Mouse (Mus musculus) layer of hippocampus, postnatal 10 days (tissue): ENCODE measurements at regions not wholly inside any gene's neighbourhood (a gene's known extent, or its start where the extent isn't known, plus 50 kb on each side); places are given as distances from the start of the nearest gene placed in this dataset.

Experiments used
- DNase-seq, 2 experiments: peaks; one replicate each; pipeline ENCODE4 v3.0.0; 2021; ENCODE audit warnings: low spot score in 2 of 2

GRCm38 (mm10) chr10:42131798-42132197 lies 113.6 kb upstream of the Armc2 start:
- DNase-seq = no peak

DNA sequence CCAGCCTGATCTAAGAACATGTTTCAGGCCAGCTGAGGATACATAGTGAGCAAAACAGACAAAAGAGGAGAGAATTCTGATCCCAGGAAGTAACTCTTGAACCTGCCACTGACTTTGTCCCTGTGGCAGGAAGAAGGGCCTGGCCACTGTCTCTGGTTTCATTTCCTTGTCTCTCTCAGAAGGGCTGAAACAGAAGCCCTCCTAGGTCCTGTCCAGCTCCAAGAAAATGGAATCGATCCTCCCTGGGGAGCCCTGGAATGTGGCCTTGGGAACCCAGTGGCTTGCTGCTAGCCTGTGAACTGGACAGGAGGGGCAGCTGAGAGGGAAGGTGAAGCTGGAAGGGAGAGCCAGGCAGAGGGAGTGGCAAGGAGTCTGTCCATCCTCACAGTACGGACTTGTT lies 113.1 kb upstream of the Armc2 start:
- no peak for DNase-seq

GRCm38 (mm10) chr10:42127865-42128419 lies 109.7 kb upstream of the Armc2 start:
- DNase-seq = no peak

- no peak for DNase-seq
These were observed 108.6 kb upstream of the Armc2 start for GRCm38 (mm10) chr10:42126816-42127215.

DNA sequence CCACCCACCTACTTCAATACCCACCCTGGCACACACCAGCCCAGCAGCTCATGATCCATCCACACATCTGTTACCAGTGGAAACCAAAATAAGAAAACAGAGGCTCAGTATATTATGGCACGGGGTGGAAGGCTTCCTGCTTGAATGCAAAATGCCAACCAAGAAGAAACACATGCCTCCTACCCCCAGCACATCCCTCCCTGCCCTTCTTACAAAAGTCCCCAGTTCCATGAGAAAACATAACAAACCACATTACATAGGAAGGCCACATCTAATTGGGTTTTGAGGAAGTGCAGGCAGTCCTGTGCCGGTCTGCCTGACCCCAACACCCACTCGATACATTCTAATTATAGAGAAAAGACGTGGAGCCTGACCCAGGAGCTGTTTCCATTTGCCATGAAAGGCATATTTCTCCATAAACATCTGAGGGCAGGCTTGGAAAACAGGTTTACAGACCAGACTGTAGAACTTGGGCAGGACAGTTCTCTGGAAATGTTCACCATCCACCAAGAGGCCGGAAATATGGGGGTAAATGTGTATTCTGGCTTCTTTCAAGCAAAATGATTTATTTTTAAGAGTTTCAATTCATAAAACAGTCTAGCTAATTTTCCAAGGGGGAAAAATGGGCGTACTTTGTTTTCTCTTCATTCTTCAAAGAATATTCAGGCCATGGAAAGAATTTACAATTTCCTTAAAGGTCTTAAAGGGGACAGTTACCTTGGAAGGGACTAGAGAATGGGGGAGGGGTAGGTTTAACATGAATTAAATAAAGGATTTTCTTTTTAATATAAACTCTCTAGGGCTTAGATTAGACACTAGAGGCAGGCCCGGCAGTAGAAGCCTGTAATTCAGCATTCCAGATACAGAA lies 104.8 kb upstream of the Armc2 start:
- DNase-seq = no peak

GRCm38 (mm10) chr10:42121984-42122383 lies 103.7 kb upstream of the Armc2 start:
- no peak for DNase-seq

DNA sequence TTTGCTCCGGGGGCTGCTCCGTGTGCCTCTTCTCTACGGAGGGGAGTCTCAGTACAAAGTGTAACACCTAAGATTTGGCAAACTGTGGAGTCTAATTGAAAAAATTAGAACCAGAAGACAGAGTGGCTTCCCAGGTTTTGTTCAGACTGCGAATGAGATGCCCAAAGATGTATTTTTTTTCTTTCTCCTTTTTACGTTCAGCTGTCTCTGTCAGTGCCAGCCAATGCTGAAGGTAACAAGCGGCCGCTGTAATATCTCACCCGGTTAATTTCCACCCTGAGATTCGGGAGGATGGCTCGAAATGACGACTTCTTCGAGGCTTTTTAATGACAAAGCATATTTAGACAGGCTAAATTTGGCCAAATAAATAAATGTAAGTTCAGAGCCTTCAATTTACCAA lies 101.1 kb upstream of the Armc2 start:
- no peak for DNase-seq

GRCm38 (mm10) chr10:42118361-42119188 lies 100.3 kb upstream of the Armc2 start:
- DNase-seq = peak; percentile 33 to 39

DNA sequence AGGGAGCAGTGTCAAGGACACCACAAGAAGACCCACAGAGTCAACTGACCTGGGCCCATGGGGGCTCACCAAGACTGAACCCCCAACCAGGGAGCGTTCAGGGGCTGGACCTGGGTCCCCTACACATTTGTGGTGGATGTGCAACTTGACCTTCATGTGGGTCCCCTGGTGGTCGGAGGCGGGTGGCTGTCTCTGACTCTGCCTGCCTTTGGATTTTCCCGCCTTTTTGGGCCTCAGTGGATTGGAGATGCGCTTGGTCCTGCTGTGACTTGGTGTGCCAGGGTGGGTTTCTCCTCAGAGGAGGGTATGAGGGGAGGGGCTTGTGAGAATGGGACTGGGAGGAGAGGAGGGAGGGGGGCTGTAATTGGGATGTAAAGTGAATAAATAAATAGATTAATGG lies 99.3 kb upstream of the Armc2 start:
- no peak for DNase-seq

- DNase-seq = no peak
These were observed 97.7 kb upstream of the Armc2 start for GRCm38 (mm10) chr10:42115920-42116298.

- no peak for DNase-seq
These were observed 97.1 kb upstream of the Armc2 start for GRCm38 (mm10) chr10:42115224-42115919.

DNA sequence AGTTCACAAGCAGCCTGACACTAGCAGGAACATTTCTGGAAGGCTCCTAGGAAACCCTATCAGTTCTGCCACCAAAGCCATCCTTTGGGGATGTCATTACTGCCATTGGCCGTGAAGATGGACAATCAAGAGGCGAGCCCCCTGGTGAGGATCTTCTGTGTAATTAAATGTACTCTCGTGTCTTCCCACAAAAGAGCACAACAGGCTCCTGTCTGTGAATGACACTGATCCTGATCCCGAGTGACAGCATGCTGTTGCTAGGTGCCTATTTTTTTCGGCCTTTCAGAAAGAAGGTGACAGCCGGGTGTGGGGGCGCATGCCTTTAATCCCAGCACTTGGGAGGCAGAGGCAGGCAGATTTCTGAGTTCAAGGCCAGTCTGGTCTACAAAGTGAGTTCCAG lies 92.5 kb upstream of the Armc2 start:
- DNase-seq = no peak

GRCm38 (mm10) chr10:42108294-42109014 lies 90.2 kb upstream of the Armc2 start:
- DNase-seq = no peak

DNA sequence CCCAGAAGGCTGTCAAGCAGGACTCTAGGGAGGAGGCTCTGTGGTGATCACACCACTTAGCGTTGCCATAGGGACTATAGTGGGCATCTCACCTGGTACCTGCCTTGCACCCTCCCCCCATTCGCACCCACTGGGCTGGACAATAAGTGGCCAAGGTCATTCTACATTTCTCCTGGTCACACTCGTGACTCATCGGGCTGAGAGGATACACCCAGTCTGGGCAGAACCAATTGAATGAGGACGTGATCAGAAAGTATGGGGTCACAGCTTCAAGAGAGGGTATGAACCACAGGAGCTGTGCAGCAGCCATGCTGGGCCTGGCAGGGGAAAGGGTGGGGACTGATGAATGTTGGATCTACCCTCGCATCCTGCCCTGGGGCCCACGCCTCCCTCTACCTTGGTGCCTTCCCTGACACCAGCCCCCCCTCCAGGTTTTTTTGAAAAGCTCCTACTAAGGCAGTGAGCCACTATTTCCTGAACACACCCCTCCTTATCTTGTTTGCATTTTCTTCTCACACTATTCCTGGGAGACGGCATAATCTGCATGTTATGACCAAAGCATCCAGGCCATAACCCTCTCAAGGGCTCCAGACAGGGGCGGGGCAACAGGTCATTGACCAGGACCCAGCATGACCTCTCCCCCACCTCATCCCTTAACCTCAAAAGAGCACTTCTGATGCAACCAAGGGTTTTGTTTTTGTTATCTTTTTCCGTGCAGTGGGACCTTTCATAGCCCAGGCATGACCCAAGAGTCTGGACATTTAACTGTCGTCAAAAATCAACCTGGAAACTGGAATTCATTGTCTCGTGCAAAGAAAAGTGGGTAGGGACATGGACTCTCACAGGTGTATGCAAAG lies 89.4 kb upstream of the Armc2 start:
- DNase-seq = no peak

GRCm38 (mm10) chr10:42106611-42107010 lies 88.4 kb upstream of the Armc2 start:
- DNase-seq = no peak

DNA sequence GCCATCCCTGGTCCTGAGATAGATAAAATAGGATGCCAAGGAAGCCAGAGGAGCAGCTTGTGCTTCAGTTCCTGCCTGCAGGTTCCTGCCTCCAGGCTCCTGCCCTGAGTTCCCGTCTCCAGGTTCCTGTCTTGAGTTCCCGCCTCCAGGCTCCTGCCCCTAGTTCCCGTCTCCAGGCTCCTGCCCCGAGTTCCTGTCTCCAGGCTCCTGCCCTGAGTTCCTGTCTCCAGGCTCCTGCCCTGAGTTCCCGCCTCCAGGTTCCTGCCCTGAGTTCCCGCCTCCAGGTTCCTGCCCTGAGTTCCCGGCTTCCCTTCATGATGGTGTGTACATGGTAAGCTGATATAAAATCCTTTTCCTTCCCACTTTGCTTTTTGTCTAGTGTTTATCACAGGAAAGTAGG lies 86.8 kb upstream of the Armc2 start:
- no peak for DNase-seq

GRCm38 (mm10) chr10:42102320-42102719 lies 84.1 kb upstream of the Armc2 start:
- no peak for DNase-seq

GRCm38 (mm10) chr10:42101096-42101495 lies 82.9 kb upstream of the Armc2 start:
- DNase-seq = no peak

DNA sequence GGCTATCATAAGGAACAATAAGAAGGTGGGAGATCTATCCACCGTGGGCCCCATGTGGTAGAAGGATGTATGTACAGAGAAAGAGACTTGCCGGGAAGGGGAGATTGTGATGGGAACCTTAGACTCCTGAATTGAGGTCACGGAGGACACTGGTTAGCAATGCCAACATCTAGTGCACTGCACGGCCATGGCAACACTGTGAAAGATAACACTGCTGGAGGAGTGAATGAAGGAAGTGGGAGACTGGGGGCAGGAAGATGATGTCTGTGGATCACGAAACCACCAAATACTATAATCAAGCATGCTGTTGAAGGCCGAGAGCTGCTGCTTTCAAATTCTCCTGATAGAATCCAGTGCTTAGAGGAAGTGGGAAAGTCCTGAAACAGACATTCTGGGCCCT lies 78.7 kb upstream of the Armc2 start:
- no peak for DNase-seq

DNA sequence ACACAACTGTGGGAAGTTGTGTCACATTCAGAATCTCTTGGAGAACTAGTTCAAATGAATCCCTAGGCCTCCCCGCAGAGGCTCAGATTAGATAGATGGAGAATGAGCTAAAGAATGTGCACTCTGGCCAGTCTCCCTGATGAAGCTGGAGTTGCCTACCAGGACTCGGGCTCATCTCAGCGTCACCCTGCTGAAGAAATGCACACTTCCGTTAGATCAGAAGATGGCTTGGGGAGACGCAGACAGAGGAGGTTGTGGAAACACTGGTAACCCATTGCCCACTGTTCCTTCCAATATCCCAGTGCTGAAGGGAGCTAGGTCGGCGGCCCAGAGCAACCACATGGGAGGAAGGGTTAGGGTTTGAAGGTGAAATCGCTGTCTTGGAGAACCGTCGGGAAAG lies 77.7 kb upstream of the Armc2 start:
- no peak for DNase-seq
